In the genomic region with DNA sequence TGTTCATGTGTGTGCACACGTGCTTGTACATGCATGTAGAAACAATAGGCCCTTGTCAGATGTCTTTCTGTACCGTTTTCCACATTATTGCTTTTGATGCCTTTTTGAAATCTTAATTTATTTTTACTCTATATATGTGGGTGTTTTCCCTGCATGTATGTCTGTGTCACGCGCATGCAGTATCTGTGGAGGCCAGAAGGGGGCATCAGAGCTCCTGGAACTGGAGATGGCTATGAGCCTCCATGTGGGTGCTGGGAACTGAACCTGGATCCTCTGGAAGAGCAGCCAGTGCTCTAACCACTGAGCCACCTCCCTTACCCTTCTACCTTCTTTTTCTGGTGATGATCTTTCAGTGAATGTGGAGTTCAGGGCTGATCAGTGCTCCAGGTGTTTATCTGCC, we compare ENCODE assay signal across 20 mouse cellular contexts. TPM values are rescaled to one million over a fixed set of nuclear protein-coding genes. Genes with fewer than 3 reads are reported as not detected.
A peak's percentile ranks its signal among the peaks of the same experiment; 100 is the strongest.
DNase-seq lines count a peak whose midpoint lies in the region; ATAC-seq and TF ChIP-seq lines count a peak whose summit lies in the region.
"Had no signal": no experiment of that assay in that cellular context is flagged by ENCODE, and none has a peak within 500 bp of the region (broad histone marks: within the 10 kb centered on the region; RNA-seq: fewer than 3 reads in every experiment).

No protein-coding gene starts in this region.

- H3K9ac ChIP-seq in kidney, postnatal 0 days (ENCODE audit: low read depth, low read length), result no peak overlapping the region
- H3K9ac ChIP-seq in kidney, embryonic 15.5 days, result no peak overlapping the region
- H3K9ac ChIP-seq in midbrain, embryonic 13.5 days (replicated peaks), result no peak overlapping the region
- H3K9ac ChIP-seq: embryonic facial prominence, embryonic 12.5 days; forebrain, embryonic 13.5 days; midbrain, embryonic 12.5 days had no signal

- no peaks in the 10 kb centered on the region for H3K27me3 ChIP-seq in kidney, postnatal 0 days (ENCODE audit: insufficient read depth, low read length)
- H3K27me3 ChIP-seq in kidney, embryonic 15.5 days, result no peaks in the 10 kb centered on the region
- H3K27me3 ChIP-seq in midbrain, embryonic 10.5 days (ENCODE audit: low read depth, poor library complexity, severe bottlenecking), result no peaks in the 10 kb centered on the region
- no peaks in the 10 kb centered on the region for H3K27me3 ChIP-seq in midbrain, embryonic 13.5 days
- H3K27me3 ChIP-seq: embryonic facial prominence, embryonic 12.5 days; forebrain, embryonic 13.5 days; midbrain, embryonic 12.5 days had no signal

- no peaks in the 10 kb centered on the region for H3K9me3 ChIP-seq in kidney, postnatal 0 days (replicated peaks; ENCODE audit: low read length)
- H3K9me3 ChIP-seq in kidney, embryonic 15.5 days (replicated peaks), result no peaks in the 10 kb centered on the region
- H3K9me3 ChIP-seq in midbrain, embryonic 10.5 days (replicated peaks), result no peaks in the 10 kb centered on the region
- H3K9me3 ChIP-seq in midbrain, embryonic 13.5 days, result no peaks in the 10 kb centered on the region
- H3K9me3 ChIP-seq: embryonic facial prominence, embryonic 12.5 days; midbrain, embryonic 12.5 days had no signal

- WGBS in kidney, postnatal 0 days, result 94% methylated on average over 4 of the region's 4 CpGs
- 93% methylated on average over 4 of the region's 4 CpGs for WGBS in kidney, embryonic 15.5 days
- WGBS in midbrain, embryonic 10.5 days, result 93% methylated on average over 4 of the region's 4 CpGs
- WGBS in midbrain, embryonic 13.5 days, result 94% methylated on average over 4 of the region's 4 CpGs

- H3K36me3 ChIP-seq in kidney, postnatal 0 days (ENCODE audit: insufficient read depth, low read length), result no peaks in the 10 kb centered on the region
- no peaks in the 10 kb centered on the region for H3K36me3 ChIP-seq in kidney, embryonic 15.5 days
- no peaks in the 10 kb centered on the region; the same call in 1 of the 2 replicates for H3K36me3 ChIP-seq in midbrain, embryonic 10.5 days
- peaks cover 7% of the 10 kb centered on the region; the same call in 1 of the 2 replicates for H3K36me3 ChIP-seq in midbrain, embryonic 13.5 days
- H3K36me3 ChIP-seq: embryonic facial prominence, embryonic 12.5 days; midbrain, embryonic 12.5 days had no signal

- no peak overlapping the region for H3K27ac ChIP-seq in kidney, postnatal 0 days
- no peak overlapping the region for H3K27ac ChIP-seq in kidney, embryonic 15.5 days
- peak overlapping the region; percentile 85 for H3K27ac ChIP-seq in midbrain, embryonic 10.5 days (replicated peaks)
- H3K27ac ChIP-seq in midbrain, embryonic 13.5 days, result no peak overlapping the region
- H3K27ac ChIP-seq: embryonic facial prominence, embryonic 12.5 days; forebrain, embryonic 13.5 days; midbrain, embryonic 12.5 days had no signal

- H3K4me1 ChIP-seq in kidney, postnatal 0 days (replicated peaks; ENCODE audit: insufficient read depth, low read length), result no peaks in the 10 kb centered on the region
- H3K4me1 ChIP-seq in kidney, embryonic 15.5 days, result no peaks in the 10 kb centered on the region
- H3K4me1 ChIP-seq in midbrain, embryonic 10.5 days, result peaks cover 20% of the 10 kb centered on the region
- H3K4me1 ChIP-seq in midbrain, embryonic 13.5 days (replicated peaks), result peaks cover 5% of the 10 kb centered on the region
- H3K4me1 ChIP-seq: embryonic facial prominence, embryonic 12.5 days; forebrain, embryonic 13.5 days had no signal

- H3K4me2 ChIP-seq in kidney, postnatal 0 days (ENCODE audit: low read length), result no peak overlapping the region
- H3K4me2 ChIP-seq in kidney, embryonic 15.5 days, result no peak overlapping the region
- no peak overlapping the region for H3K4me2 ChIP-seq in midbrain, embryonic 13.5 days (replicated peaks)
- H3K4me2 ChIP-seq: embryonic facial prominence, embryonic 12.5 days; forebrain, embryonic 13.5 days; midbrain, embryonic 12.5 days had no signal

- no peak overlapping the region for H3K4me3 ChIP-seq in kidney, postnatal 0 days (replicated peaks; ENCODE audit: low read depth, low read length)
- H3K4me3 ChIP-seq in kidney, embryonic 15.5 days (replicated peaks), result no peak overlapping the region
- H3K4me3 ChIP-seq in midbrain, embryonic 10.5 days, result no peak overlapping the region
- no peak overlapping the region for H3K4me3 ChIP-seq in midbrain, embryonic 13.5 days (replicated peaks)
- H3K4me3 ChIP-seq: embryonic facial prominence, embryonic 12.5 days; erythroblast, embryonic 14.5 days; forebrain, embryonic 13.5 days; midbrain, embryonic 12.5 days; myocyte had no signal

- no peak for TF ChIP-seq POLR2A in brain, embryonic 14.5 days (IDR thresholded peaks at IDR 0.05; ENCODE audit: borderline replicate concordance, extremely low read depth, insufficient read depth, insufficient read length, poor library complexity, severe bottlenecking)

- ATAC-seq in CD4-positive, CD25-positive, alpha-beta regulatory T cell, adult 4 months, result no peak
- ATAC-seq in kidney, postnatal 0 days (replicated peaks; ENCODE audit: low FRiP score, low read depth), result no peak
- ATAC-seq in kidney, embryonic 15.5 days (replicated peaks; ENCODE audit: low FRiP score), result no peak
- ATAC-seq in midbrain, embryonic 13.5 days, result no peak
- ATAC-seq: forebrain, embryonic 13.5 days; Patski had no signal

- peak; percentile 15 for DNase-seq in CD4-positive, CD25-positive, alpha-beta regulatory T cell, adult 2 months (ENCODE audit: low read depth, low spot score)
- no peak for DNase-seq in kidney, postnatal 0 days (ENCODE audit: low spot score)
- DNase-seq in midbrain, embryonic 10.5 days (ENCODE audit: low spot score), result no peak
- DNase-seq in brain, embryonic 14.5 days (ENCODE audit: low read depth), result no peak
- DNase-seq in embryo, embryonic 10.5 days (ENCODE audit: low spot score), result no peak
- DNase-seq: adrenal gland, postnatal 36 days; cerebellum, adult 18-20 months; gastrocnemius, postnatal 14 days; kidney, adult 8-10 months; spleen, adult 18-20 months; thymus, adult 18-20 months had no signal

- peak; percentile 20; the same call in 1 of the 2 replicates for TF ChIP-seq CTCF in kidney, postnatal 0 days (IDR thresholded peaks at IDR 0.05; ENCODE audit: low read depth)
- TF ChIP-seq CTCF in brain, embryonic 14.5 days (IDR thresholded peaks at IDR 0.05; ENCODE audit: borderline replicate concordance, extremely low read depth, insufficient read depth, insufficient read length), result 0 out of 2 replicates have a peak, but pooled peaks have one; percentile 10

RNA-seq across cellular contexts. Expression of gene Usp30, which starts 5.6 kb away (rescaled TPM):
- 1 to 10 TPM; 2.6 to 2.7 TPM for polyA plus RNA-seq in CD4-positive, CD25-positive, alpha-beta regulatory T cell, adult 4 months (2017; shearing (Covaris generic))
- 10.3 and 12.0 TPM in 2 replicates for polyA plus RNA-seq in kidney, postnatal 0 days (2015; fragmentation: Nextera tagmentation; extraction: Ambion mirVana)
- polyA plus RNA-seq in kidney, embryonic 15.5 days (2015; fragmentation: Nextera tagmentation; extraction: Ambion mirVana), result 12.2 and 14.3 TPM in 2 replicates
- polyA plus RNA-seq in midbrain, embryonic 10.5 days (2016; fragmentation: Nextera tagmentation; extraction: Ambion mirVana), result 13.0 and 15.6 TPM in 2 replicates
- 16.7 and 19.0 TPM in 2 replicates for polyA plus RNA-seq in midbrain, embryonic 13.5 days (2015; fragmentation: Nextera tagmentation; extraction: Ambion mirVana)
- 40.0 and 41.6 TPM in 2 replicates for polyA plus RNA-seq in brain, embryonic 14.5 days (2012; rRNA removed)

RNA-seq across cellular contexts. Expression of gene Svop, which starts 20.5 kb away (rescaled TPM):
- not detected for polyA plus RNA-seq in CD4-positive, CD25-positive, alpha-beta regulatory T cell, adult 4 months (2017; shearing (Covaris generic))
- polyA plus RNA-seq in kidney, postnatal 0 days (2015; fragmentation: Nextera tagmentation; extraction: Ambion mirVana), result 0.08 and 0.11 TPM in 2 replicates
- 0.46 and 0.91 TPM in 2 replicates for polyA plus RNA-seq in kidney, embryonic 15.5 days (2015; fragmentation: Nextera tagmentation; extraction: Ambion mirVana)
- 8.9 and 17.7 TPM in 2 replicates for polyA plus RNA-seq in midbrain, embryonic 10.5 days (2016; fragmentation: Nextera tagmentation; extraction: Ambion mirVana)
- 79.3 and 82.7 TPM in 2 replicates for polyA plus RNA-seq in midbrain, embryonic 13.5 days (2015; fragmentation: Nextera tagmentation; extraction: Ambion mirVana)
- polyA plus RNA-seq in brain, embryonic 14.5 days (2012; rRNA removed), result 70.1 and 81.5 TPM in 2 replicates
- polyA plus RNA-seq: erythroblast, embryonic 14.5 days had no signal

RNA-seq across cellular contexts. Expression of gene Alkbh2, which starts 57.2 kb away (rescaled TPM):
- 1 to 10 TPM; 3.8 to 6.6 TPM for polyA plus RNA-seq in CD4-positive, CD25-positive, alpha-beta regulatory T cell, adult 4 months (2017; shearing (Covaris generic))
- polyA plus RNA-seq in kidney, postnatal 0 days (2015; fragmentation: Nextera tagmentation; extraction: Ambion mirVana), result 11.1 and 12.2 TPM in 2 replicates
- polyA plus RNA-seq in kidney, embryonic 15.5 days (2015; fragmentation: Nextera tagmentation; extraction: Ambion mirVana), result 10.7 and 11.8 TPM in 2 replicates
- 12.2 and 12.8 TPM in 2 replicates for polyA plus RNA-seq in midbrain, embryonic 10.5 days (2016; fragmentation: Nextera tagmentation; extraction: Ambion mirVana)
- polyA plus RNA-seq in midbrain, embryonic 13.5 days (2015; fragmentation: Nextera tagmentation; extraction: Ambion mirVana), result 5.8 and 6.0 TPM in 2 replicates
- 7.9 and 14.0 TPM in 2 replicates for polyA plus RNA-seq in brain, embryonic 14.5 days (2012; rRNA removed)

RNA-seq across cellular contexts. Expression of gene Ung, which starts 59.3 kb away (rescaled TPM):
- polyA plus RNA-seq in CD4-positive, CD25-positive, alpha-beta regulatory T cell, adult 4 months (2017; shearing (Covaris generic)), result 1 to 10 TPM; 3.7 to 9.2 TPM
- 31.1 and 34.6 TPM in 2 replicates for polyA plus RNA-seq in kidney, postnatal 0 days (2015; fragmentation: Nextera tagmentation; extraction: Ambion mirVana)
- 61.4 and 63.5 TPM in 2 replicates for polyA plus RNA-seq in kidney, embryonic 15.5 days (2015; fragmentation: Nextera tagmentation; extraction: Ambion mirVana)
- polyA plus RNA-seq in midbrain, embryonic 10.5 days (2016; fragmentation: Nextera tagmentation; extraction: Ambion mirVana), result 58.9 and 67.5 TPM in 2 replicates
- 14.8 and 17.4 TPM in 2 replicates for polyA plus RNA-seq in midbrain, embryonic 13.5 days (2015; fragmentation: Nextera tagmentation; extraction: Ambion mirVana)
- polyA plus RNA-seq in brain, embryonic 14.5 days (2012; rRNA removed), result 8.8 and 16.4 TPM in 2 replicates
